Mouse (Mus musculus): ENCODE data around the gene Uimc1.
"Not testable (repeated sequence)": the region's sequence is repeated elsewhere in the genome, so short reads cannot be mapped to it uniquely, and the experiment has no call there.

Gene Uimc1

DNA sequence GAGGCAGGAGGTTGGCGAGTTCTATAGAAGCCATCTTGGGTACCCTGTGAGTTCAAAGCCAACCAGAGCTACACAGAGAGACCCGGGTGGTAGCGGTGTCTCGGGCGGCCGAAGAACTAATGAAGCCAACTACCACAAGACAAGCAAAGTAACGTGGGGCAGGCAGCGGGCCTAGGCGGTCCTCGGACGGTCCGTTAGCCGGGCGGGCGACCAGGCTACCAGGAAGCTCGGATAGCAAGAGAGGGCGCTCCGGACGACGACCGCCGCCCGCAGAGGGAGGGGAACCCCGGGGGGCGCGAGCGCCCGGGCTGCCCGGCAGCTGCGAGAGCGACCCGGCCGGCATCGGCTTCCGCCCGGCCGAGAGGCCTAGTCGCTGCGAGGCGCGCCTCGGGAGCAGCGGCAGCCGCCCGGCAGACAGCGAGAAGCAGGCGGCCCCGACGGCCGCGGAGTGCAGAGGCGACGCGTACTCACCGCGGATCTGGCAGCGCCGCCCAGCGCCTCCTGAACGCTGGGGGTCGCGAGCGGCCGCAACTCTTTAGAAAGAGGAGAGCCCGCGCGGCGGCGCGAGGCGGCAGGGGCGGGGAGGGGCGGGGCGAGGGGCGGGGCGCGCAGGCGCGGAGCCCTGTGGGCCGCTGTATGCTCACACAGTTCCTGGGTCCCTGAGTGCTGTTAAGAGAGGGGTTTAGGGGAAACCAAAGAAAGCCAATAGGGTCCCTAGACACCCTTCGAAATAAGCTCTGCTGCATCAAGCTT, at the start of gene Uimc1:
Gene Uimc1 (minus strand): TSS at position 575 of the 753 bp plus-strand sequence.
- DNase-seq: peak; percentile 89 to 94

DNA sequence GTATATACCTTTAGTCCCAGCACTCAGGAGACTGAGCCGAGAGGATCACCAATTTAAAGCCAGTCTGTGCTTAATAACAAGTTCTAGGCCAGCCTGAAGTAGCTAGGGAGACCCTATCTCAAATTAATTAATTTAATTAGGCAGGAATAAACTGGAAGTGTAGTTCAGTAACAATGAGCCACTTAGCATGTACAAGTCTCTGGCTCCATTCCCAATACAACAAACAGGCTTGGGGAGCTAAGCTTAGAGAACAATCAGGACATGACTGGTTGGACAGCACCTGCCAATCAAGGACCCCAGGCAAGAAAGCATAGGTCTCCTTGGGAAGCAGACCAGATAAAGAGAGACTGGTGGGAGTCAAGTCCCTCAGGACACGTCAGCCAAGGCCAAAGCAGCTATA, 40.2 kb upstream of the Uimc1 start:
- no peak for DNase-seq

- DNase-seq: peak in 1 of 2 experiments; percentile 43
These were observed 35.3 kb upstream of the Uimc1 start for GRCm38 (mm10) chr13:55135382-55135781.

DNA sequence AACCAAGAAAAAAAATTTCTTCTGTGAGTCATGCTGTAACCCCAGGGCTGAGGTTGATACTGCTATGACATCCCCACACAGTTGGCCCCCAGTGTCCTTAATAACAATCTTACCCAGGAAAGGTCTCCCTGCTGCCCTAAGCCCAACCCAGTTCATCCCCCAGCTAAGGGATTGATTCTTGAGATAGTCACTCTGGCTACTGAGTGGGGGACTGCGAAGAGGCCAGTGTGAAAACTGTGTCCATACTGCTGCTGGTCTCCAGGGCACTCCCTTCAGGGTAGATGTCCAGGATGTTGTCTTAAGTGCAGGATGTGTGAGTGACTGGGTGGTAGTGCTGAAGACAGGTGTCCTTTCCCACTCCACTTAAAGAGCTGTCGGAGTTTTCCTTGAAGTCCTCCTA, 33.3 kb upstream of the Uimc1 start, which contains the start of gene Gm17617:
Gene Gm17617 (minus strand): TSS at position 101 of the 400 bp plus-strand sequence.
- DNase-seq: no peak

DNA sequence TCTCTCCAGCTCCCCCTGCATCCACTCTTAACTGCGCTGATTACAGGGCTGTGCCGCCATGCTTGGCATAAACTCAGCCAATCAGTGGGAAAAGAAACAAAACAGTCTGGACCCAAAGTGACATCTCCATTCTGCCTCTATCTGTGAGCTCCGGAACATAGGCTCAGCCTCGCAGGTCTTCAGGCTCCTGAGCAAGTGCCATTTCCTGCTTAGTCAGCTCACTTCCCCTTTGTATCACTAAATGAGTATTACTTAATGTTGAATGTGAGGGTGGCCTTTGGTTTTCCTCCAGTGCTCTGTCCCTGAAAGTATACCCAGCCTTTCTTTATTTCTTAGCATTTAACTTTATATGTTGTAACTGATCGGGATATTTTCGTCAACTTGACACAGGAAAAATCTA, 24.8 kb upstream of the Uimc1 start:
- DNase-seq: no peak

DNA sequence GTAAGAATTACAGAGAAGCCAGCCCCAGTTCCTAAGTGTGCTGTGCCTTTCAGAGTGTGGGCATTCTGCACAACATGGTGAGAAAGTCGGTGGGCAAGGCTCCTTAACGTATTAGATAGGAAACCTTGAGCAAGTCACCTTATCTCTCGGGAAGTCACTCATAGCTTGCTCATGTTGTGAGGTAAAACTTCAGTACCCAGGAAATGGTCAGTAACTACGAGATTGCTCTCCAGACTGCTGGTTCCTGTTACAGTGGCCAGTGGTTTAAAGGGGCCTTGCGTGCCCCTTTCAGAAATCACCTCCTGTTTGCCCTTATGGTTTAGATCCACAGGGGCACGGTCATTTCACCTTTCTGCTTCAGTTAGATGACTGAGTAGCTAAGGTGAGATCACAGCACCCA, 14.3 kb upstream of the Uimc1 start:
- DNase-seq: no peak

GRCm38 (mm10) chr13:55107694-55108093, 7.6 kb upstream of the Uimc1 start:
- DNase-seq: no peak

DNA sequence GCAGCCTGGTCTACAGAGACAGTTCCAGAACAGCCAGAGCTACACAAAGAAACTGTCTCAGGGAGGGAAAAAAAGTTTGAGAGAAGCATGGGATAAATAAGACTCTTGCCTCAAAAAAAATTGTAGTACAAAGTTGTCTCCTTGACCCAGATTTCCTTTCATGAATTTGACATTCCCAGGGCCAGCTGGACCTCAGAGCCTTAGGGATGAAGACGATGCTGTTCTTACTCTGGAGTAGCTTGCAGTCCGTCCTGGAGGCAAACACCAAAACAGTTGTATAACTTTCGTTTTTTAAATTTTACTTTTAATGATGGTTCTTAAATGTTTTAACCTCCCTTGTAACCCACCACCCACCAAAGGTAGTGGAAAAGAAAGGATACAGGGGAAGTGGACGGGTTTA, 7.0 kb upstream of the Uimc1 start:
- no peak for DNase-seq

GRCm38 (mm10) chr13:55105953-55106691, 6.0 kb upstream of the Uimc1 start:
- DNase-seq: peak in 1 of 2 experiments; percentile 9

DNA sequence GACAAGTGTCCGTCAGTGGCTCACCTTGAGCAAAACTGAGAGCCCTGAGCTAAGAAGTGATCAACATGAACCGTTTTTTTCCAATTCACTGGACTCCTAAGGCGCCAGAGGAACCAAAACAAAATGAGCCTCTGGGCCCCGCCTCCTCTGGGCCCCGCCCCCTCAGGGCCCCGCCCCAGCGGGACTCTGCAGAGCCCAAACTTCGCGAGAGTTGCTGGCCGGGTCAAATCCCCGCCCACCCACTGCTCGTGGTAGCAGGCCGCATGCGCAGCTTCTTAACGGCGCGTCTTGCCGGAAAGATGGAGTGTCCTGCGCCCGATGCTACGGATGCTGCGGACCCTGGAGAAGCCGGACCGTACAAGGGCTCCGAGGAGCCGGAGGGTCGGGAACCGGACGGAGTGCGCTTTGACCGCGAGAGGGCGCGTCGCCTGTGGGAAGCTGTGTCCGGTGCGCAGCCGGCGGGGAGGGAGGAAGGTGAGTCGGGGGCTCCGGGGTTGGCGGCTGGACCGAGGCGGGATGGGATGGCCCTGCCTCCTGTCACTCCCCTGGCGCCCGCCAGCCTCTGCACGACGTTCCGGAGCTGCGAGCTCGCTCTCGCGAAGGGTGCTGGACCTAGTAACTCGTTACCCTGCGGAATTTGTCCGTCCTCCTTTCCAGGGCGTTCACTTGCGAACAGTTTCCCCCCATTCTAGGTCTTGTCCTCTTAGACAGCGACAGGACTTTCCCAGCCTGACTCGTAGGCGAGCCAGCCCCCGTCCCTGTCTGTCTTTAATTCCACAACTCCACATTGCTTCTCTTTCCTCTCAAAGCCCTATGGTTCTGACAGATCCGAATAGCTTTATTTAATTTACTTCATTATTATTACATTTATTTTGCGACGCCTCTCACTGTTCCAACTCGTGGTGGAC, 5.2 kb upstream of the Uimc1 start, which contains the start of gene Zfp346:
Gene Zfp346 (plus strand): TSS at position 267 of the 908 bp plus-strand sequence.
- peak; percentile 99 for DNase-seq

DNA sequence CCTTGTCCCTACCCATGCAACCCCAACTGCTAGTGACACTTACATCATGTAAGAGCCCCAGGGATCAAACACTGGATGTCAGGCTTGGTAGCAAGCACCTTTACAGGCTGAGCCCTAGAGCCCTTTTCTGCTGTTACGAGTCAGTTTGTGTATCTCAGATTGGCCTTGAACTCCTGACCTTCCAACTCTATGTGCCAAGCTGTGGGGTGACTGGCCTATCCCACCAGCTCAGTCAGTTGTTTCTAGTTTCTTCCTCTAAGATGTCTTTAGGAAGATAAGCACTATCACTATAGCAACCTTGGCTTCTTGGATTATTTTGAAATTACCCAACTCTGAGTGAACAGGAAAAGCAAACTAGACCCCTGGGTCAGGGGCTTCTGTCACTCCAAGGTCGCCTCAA, 3.3 kb upstream of the Uimc1 start:
- no peak for DNase-seq

DNA sequence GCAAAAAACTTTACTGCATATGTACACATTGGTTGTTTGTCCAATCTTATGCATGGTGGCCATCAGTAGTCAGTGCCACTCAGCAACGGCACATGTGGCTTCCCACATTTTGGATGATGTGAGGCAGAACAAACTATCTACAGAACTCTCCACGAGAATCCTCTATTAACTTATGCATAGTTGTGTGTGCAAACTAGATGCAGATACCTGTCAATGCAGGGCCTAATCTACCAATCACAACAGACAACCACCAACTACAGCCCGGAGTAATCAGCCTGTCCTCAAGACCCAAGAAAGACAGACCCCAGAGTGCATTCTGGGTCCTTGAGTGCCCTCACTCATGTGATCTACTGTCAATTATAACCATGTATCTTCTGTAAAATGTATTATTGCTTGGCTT, 2.3 kb upstream of the Uimc1 start:
- no peak for DNase-seq

DNA sequence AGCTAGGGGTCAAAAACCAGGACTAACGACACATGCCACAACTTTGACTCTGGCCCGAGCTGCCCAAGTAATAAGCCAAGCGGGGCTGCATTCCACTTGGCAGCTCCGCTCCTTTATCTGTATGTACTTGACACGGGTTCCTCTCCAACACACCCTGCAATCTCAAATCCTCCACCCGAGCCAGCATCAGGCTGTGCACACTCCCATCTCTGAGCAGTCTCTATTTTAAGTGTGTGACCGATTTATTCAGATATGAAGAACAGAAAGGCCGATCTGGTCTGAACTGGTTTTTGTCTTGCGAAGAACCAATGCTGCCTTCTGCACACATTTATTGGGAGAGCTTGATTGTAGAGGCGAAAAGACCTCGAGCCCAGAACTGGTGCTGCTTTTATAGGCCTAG, 1.5 kb upstream of the Uimc1 start:
- DNase-seq: no peak

GRCm38 (mm10) chr13:55099066-55099725, 904 bp downstream of the Uimc1 start:
- DNase-seq: peak in 1 of 2 experiments; percentile 40

DNA sequence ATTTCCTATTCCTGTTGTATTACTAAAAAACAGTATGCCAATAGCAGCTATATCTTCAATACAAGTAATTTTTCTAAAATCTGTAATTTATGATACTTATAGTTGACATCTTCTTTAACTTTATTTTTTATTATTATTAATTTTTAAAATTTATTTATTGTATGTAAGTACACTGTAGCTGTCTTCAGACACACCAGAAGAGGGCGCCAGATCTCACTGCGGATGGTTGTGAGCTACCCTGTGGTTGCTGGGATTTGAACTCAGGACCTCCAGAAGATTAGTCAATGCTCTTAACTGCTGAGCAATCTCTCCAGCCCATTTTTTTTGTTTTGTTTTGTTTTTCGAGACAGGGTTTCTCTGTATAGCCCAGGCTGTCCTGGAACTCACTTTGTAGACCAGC, 2.3 kb downstream of the Uimc1 start:
- not testable (repeated sequence) for DNase-seq

DNA sequence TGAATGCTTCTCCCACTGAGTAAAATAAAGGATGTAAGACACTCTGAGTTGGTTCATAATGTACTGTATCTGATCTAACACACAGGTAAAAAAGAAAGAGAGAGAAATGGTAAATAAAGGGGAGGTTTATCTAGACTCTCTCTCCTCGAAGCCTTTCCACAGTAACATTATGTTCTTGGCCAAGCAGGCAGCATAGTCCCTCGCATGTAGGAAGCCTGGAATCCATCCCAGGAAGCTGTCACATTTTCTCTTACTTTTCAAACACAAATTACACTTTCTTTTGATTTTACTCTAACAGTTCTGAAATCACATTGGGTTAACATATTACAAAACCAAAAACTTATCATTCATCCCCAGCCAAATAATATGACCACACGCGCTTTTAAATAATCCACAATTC, 7.5 kb downstream of the Uimc1 start:
- DNase-seq: no peak

DNA sequence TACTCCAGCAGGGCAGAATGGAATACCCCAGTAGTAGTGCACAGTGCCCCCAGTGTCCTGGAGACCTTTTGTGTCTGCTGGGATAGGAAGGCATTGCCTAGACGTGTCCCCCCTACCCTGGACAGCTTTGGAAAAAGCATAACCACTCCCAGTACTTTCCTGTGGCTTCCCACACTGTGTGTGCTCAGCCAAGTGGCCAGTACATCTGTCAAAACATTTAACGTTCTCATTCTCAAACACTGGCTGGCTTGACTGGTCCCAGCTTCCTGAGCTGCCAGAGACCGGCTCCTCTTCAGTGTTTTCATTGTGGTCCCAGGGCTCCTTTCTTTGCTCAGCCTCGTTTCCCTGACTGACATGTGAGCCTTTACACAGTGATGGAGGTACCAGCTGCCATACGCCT, 24.5 kb downstream of the Uimc1 start:
- no peak for DNase-seq

- no peak for DNase-seq
These were observed 28.8 kb downstream of the Uimc1 start for GRCm38 (mm10) chr13:55071322-55071721.

GRCm38 (mm10) chr13:55069719-55070118, 30.4 kb downstream of the Uimc1 start:
- DNase-seq: no peak

GRCm38 (mm10) chr13:55063276-55063675, 36.8 kb downstream of the Uimc1 start:
- DNase-seq: no peak

DNA sequence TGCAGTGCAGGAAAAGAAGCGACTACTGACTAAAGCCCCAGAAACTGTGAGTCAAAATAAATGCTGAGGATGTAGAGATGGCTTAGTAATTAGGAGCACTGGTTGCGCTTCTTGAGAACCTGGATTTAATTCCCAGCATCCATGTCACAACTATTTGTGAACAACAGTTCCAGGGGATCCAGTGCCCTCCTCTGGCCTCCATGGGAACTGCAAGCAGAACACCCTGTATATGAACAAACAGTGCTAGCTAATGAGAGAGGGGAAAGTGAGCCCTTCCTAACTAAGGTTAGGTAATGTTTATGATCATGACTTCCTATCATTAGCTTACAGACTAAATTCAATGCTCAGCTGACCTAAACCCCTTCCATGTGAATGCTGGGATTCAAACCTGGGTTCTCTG, 42.1 kb downstream of the Uimc1 start:
- DNase-seq: peak; percentile 41 to 45

DNA sequence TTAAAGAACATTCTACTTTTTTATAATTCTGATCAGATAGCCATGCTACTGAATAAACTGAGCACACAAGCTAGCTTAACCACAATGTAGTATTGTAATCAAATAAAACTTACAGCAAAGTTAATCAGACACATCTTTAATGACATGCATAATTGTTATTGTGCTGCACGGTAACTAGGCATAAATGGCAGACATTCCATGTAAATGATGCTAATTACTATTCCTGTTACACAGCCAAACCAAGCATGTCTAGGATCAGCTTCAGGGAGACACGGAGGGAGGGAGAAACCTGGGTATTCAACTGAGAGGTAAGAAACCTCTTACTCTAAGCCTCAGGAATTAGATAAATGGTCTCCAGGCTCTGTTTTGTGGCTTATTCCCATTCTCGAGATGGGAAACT, 52.4 kb downstream of the Uimc1 start:
- no peak for DNase-seq

All from kidney, postnatal 4 days (tissue).